Mouse (Mus musculus) hindbrain, embryonic 14.5 days (tissue): ENCODE results near the gene Tnfaip6. TPM values are rescaled to one million over a fixed set of nuclear protein-coding genes. Genes with fewer than 3 reads are reported as not detected.

Source experiments
- ATAC-seq: fragments of 200-750 bp; cut with Nextera tagmentation; 2 replicates; pipeline ENCODE4 v1.8.0; 2017; ENCODE audit warnings: moderate number of reproducible peaks, mild to moderate bottlenecking, moderate TSS enrichment, moderate library complexity; ENCODE audit not compliant: low FRiP score
- DNase-seq: peaks from one replicate; pipeline ENCODE4 v3.0.0-alpha.2; 2015; ENCODE audit warnings: low spot score
- H3K27ac ChIP-seq: fragments of 300-500 bp; sonication (generic); 2 replicates; pipeline ENCODE4 v1.5.1; 2014; ENCODE audit warnings: mild to moderate bottlenecking, moderate library complexity
- H3K27me3 ChIP-seq: fragments of 300-500 bp; sonication (generic); 2 replicates; pipeline ENCODE4 v1.6.1; 2014; ENCODE audit warnings: mild to moderate bottlenecking, low read length, mixed read lengths; ENCODE audit not compliant: control insufficient read depth, insufficient read depth
- H3K36me3 ChIP-seq: fragments of 300-500 bp; sonication (generic); replicated peaks from 2 replicates; pipeline ENCODE4 v1.6.1; 2014; ENCODE audit not compliant: control insufficient read depth, insufficient read depth
- H3K4me1 ChIP-seq: fragments of 300-500 bp; sonication (generic); replicated peaks from 2 replicates; pipeline ENCODE4 v1.6.1; 2014; ENCODE audit warnings: antibody characterized with exemption, low read length, mixed read lengths; ENCODE audit not compliant: control insufficient read depth, insufficient read depth
- H3K4me2 ChIP-seq: fragments of 300-500 bp; sonication (generic); replicated peaks from 2 replicates; pipeline ENCODE4 v1.6.1; 2014; ENCODE audit warnings: mild to moderate bottlenecking, moderate library complexity
- H3K4me3 ChIP-seq: fragments of 300-500 bp; sonication (generic); replicated peaks from 2 replicates; pipeline ENCODE4 v1.5.1; 2014; ENCODE audit warnings: mild to moderate bottlenecking, low read length
- H3K9ac ChIP-seq: fragments of 300-500 bp; sonication (generic); 2 replicates; pipeline ENCODE4 v1.6.1; 2014
- H3K9me3 ChIP-seq: fragments of 300-500 bp; sonication (generic); 2 replicates; pipeline ENCODE4 v1.6.1; 2016; ENCODE audit warnings: low read length; ENCODE audit not compliant: control insufficient read depth
- WGBS: fragments of 180-500 bp; shearing (Covaris S2); extraction: QIAGEN DNeasy Blood & Tissue Kit; methylation state at CpG from one replicate; pipeline ENCODE4 v1.1.7; 2014; 5-methylcytosine and 5-hydroxymethylcytosine counted together
- polyA plus RNA-seq: library from polyadenylated mRNA; unstranded; fragments of >200 nt; fragmentation: Nextera tagmentation; extraction: Ambion mirVana; gene quantifications from 2 replicates; pipeline ENCODE4 v1.2.1, GENCODE M21; 2014

The Tnfaip6 gene
- polyA plus RNA-seq, 1 experiment from 2014 or later: 3.2 TPM

DNA sequence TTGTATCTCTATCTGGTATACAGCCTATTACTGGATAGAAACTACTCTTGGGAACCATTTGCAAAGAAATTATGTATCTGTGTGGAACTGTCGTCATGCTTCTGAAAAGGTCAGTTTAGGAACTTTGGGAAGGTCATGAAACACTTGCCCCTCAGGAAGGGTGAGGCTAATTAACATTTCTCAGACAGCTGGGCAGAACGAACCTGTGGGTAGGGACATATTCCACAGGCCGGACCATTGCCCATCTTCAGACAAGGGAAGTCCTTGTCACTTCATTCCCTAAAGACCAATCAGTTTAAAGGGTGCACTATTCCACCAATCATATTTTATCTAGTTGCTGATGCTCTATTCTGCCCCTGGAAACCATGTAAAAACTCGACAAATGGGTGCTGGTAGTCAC, 10.7 kb upstream of the Tnfaip6 start:
- Histone ChIP-seq H3K27me3 (no peaks in the 10 kb centered on the region), H3K27ac (no peak overlapping the region), H3K4me2 (no peak overlapping the region), H3K9me3 (0 out of 2 replicates have a peak, but pooled peaks cover 6% of the 10 kb centered on the region), H3K4me3 (no peak overlapping the region), H3K4me1 (no peaks in the 10 kb centered on the region), H3K9ac (no peak overlapping the region), H3K36me3 (no peaks in the 10 kb centered on the region)
- ATAC-seq (no peak), DNase-seq (no peak)
- 71% methylated on average over 4 of the region's 4 CpGs for WGBS

GRCm38 (mm10) chr2:52029426-52029825, 8.4 kb upstream of the Tnfaip6 start:
- no peak overlapping the region for H3K4me2 ChIP-seq
- DNase-seq (no peak), ATAC-seq (no peak)
- no peaks in the 10 kb centered on the region for H3K36me3 ChIP-seq
- no peak overlapping the region for H3K27ac ChIP-seq
- no peaks in the 10 kb centered on the region for H3K27me3 ChIP-seq
- H3K9ac ChIP-seq: no peak overlapping the region
- no peak overlapping the region for H3K4me3 ChIP-seq
- 0 out of 2 replicates have a peak, but pooled peaks cover 6% of the 10 kb centered on the region for H3K9me3 ChIP-seq
- no peaks in the 10 kb centered on the region for H3K4me1 ChIP-seq
- 90% methylated on average over 3 of the region's 3 CpGs for WGBS

DNA sequence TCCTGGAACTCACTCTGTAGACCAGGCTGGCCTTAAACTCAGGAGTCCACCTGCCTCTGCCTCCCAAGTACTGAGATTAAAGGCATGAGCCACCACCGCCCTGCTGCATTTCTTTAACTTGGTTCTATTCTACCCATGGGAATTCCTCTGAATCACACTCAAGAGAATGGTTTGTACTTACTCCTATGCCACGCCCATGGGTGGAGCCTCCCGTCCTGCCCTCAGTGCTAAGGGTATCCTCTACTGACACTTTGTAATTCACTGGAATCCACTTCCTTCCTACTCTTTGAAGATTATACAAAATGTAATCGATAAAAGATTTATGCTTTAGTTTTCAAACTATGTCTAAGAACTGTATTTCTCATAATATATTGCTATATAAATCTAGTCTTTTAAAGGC, 6.3 kb upstream of the Tnfaip6 start:
- H3K4me1 ChIP-seq: no peaks in the 10 kb centered on the region
- H3K9me3 ChIP-seq: 0 out of 2 replicates have a peak, but pooled peaks cover 6% of the 10 kb centered on the region
- no peaks in the 10 kb centered on the region for H3K27me3 ChIP-seq
- no peak for ATAC-seq
- WGBS: 92% methylated on average over 4 of the region's 4 CpGs
- H3K4me3 ChIP-seq: no peak overlapping the region
- no peak for DNase-seq
- no peak overlapping the region for H3K9ac ChIP-seq
- no peak overlapping the region for H3K27ac ChIP-seq
- H3K4me2 ChIP-seq: no peak overlapping the region
- no peaks in the 10 kb centered on the region for H3K36me3 ChIP-seq

DNA sequence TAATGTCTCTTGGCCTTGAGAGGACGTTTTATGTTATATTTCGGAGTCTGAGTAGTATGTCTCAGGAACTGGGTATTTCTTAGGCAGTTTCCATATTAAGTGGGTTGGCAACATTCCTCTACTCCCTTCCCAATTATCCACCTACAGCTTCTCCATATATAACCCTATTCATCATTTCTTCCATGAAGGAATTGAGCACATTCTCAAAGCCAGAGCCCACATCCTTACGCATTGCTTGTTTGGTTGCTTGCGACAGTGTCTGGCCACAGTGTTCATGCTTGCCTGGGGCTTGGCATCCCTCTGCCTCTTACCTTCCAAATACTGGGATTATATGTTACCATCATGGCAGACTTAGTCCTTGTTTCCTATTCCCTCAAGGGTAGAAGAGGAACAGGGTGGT, 3.2 kb upstream of the Tnfaip6 start:
- WGBS: 90% methylated on average over 4 of the region's 4 CpGs
- H3K4me1 ChIP-seq: peaks cover 4% of the 10 kb centered on the region; the same call in 1 of the 2 replicates

DNA sequence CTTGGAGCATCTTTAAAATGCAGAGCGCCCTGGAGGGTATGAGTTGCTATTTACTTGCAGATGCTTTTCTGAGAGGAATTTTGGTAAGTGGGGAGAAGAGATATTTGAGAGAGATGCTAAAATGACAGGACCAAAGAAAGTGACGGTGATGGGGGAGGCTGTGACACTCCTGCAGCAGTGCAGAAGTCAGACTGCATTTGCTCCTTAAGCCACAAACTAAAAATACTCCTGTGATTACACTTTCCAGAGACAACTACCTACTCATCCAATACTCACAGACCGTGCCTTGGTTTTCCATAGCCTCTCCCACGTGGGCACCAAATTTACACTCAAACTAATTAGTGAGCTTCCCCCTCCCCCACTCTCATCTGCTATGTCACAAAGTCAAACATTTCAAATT, 2.7 kb upstream of the Tnfaip6 start:
- H3K9me3 ChIP-seq: no peaks in the 10 kb centered on the region
- H3K9ac ChIP-seq: no peak overlapping the region
- H3K27me3 ChIP-seq: no peaks in the 10 kb centered on the region
- no peak overlapping the region for H3K4me2 ChIP-seq
- no peaks in the 10 kb centered on the region for H3K36me3 ChIP-seq
- DNase-seq: no peak
- no peak for ATAC-seq
- peaks cover 4% of the 10 kb centered on the region; the same call in 1 of the 2 replicates for H3K4me1 ChIP-seq
- 73% methylated on average over 4 of the region's 4 CpGs for WGBS
- no peak overlapping the region for H3K27ac ChIP-seq
- H3K4me3 ChIP-seq: no peak overlapping the region

More for the DNA sequence above, 3.2 kb upstream of the Tnfaip6 start:
- Histone ChIP-seq H3K36me3 (no peaks in the 10 kb centered on the region), H3K27me3 (no peaks in the 10 kb centered on the region), H3K27ac (no peak overlapping the region), H3K9me3 (no peaks in the 10 kb centered on the region), H3K4me3 (no peak overlapping the region), H3K4me2 (no peak overlapping the region), H3K9ac (no peak overlapping the region)
- no peak for DNase-seq
- ATAC-seq: no peak

- Histone ChIP-seq H3K4me3 (no peak overlapping the region), H3K27me3 (no peaks in the 10 kb centered on the region), H3K36me3 (no peaks in the 10 kb centered on the region), H3K9me3 (no peaks in the 10 kb centered on the region), H3K4me2 (peak overlapping the region; percentile 62), H3K9ac (no peak overlapping the region), H3K27ac (no peak overlapping the region), H3K4me1 (peaks cover 4% of the 10 kb centered on the region; the same call in 1 of the 2 replicates)
- DNase-seq (no peak), ATAC-seq (peak; percentile 34; the same call in 1 of the 2 replicates)
- 34% methylated on average over 10 of the region's 11 CpGs for WGBS
Observed at GRCm38 (mm10) chr2:52036929-52037595, 747 bp upstream of the Tnfaip6 start.

DNA sequence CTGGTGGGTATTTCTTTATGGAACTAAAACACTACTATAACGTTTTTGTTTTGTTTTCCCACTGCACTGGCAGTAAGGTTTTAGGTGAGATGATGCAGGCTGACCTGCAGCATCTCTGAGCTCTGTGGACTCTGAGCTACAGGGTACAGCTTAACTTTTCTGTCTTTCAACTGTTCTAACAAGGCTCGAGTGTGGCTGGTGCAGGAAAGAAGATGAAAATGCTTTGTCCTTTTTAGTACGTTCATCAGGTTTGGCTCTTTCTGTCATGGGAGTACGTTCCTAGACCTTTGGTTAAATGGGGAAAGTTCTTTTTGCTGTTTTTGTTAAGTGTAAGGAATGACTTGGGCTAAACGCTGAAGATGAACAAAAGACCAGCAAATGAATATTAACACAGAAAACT, 749 bp downstream of the Tnfaip6 start:
- H3K27ac ChIP-seq: no peak overlapping the region
- no peak for DNase-seq
- 21% methylated on average over 5 of the region's 5 CpGs for WGBS
- H3K4me1 ChIP-seq: peaks cover 4% of the 10 kb centered on the region; the same call in 1 of the 2 replicates
- H3K9ac ChIP-seq: peak overlapping the region; percentile 16; the same call in 1 of the 2 replicates
- H3K4me2 ChIP-seq: peak overlapping the region; percentile 62
- peak overlapping the region; percentile 33 for H3K4me3 ChIP-seq
- no peaks in the 10 kb centered on the region for H3K9me3 ChIP-seq
- no peak for ATAC-seq
- no peaks in the 10 kb centered on the region for H3K27me3 ChIP-seq
- H3K36me3 ChIP-seq: no peaks in the 10 kb centered on the region

DNA sequence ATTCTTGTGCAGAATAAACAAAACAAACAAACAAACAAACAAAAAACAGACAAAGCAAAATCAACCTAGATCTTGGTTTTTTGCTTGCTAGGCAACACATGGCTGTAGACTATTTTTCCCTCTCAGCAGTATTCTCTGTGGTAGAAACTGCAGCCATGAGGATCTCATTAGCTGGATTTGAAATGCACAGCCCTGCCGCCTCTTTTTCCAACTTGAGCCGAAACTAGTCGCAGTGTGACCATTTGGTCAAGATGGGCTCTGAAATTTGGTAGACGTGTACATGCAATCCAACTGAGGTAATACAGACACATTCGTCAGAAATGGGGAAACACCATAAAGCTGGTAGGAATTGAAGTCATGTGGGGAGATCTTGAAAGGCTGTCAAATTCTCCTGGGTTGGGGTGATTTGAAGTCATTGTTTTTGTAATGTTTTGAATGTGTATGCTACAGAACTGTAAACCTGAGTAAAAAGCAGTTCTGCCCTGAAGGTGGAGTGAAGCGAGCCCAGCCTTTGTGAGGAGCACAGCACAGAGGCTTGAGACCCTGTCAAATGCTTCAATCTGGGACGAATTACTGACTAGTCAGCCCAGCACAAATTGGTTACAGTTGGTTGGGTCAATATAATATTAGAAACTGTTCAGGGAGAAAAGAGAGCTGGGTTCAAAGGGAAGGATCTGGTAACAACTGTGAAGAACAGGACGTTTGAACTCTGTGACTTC, 1.4 kb downstream of the Tnfaip6 start:
- Histone ChIP-seq H3K27me3 (no peaks in the 10 kb centered on the region), H3K36me3 (no peaks in the 10 kb centered on the region), H3K4me2 (peak overlapping the region; percentile 62), H3K9ac (no peak overlapping the region), H3K27ac (no peak overlapping the region), H3K4me3 (peak overlapping the region; percentile 33; the same call in 1 of the 2 replicates), H3K4me1 (peaks cover 4% of the 10 kb centered on the region; the same call in 1 of the 2 replicates), H3K9me3 (no peaks in the 10 kb centered on the region)
- no peak for DNase-seq
- no peak for ATAC-seq
- WGBS: 23% methylated on average over 8 of the region's 8 CpGs

GRCm38 (mm10) chr2:52042132-52042531, 4.3 kb downstream of the Tnfaip6 start:
- Histone ChIP-seq H3K4me3 (no peak overlapping the region), H3K9ac (no peak overlapping the region), H3K36me3 (no peaks in the 10 kb centered on the region), H3K9me3 (no peaks in the 10 kb centered on the region), H3K27me3 (no peaks in the 10 kb centered on the region), H3K4me2 (no peak overlapping the region), H3K4me1 (peaks cover 4% of the 10 kb centered on the region; the same call in 1 of the 2 replicates), H3K27ac (no peak overlapping the region)
- WGBS: 84% methylated on average over 3 of the region's 3 CpGs
- DNase-seq (no peak), ATAC-seq (no peak)
